Mouse (Mus musculus) G1E (cell line): Measurements from ENCODE around the gene Dynlrb1. TPM values are rescaled to one million over a fixed set of nuclear protein-coding genes. Genes with fewer than 3 reads are reported as not detected.

Source experiments
- ATAC-seq: 2 replicates; pipeline ENCODE4 v1.8.0; 2016; ENCODE audit warnings: mild to moderate bottlenecking; ENCODE audit not compliant: insufficient number of reproducible peaks, poor library complexity, low FRiP score, severe bottlenecking; ENCODE audit errors: extremely low read depth
- DNase-seq: peaks from one replicate; pipeline ENCODE4 v3.0.0; 2012; ENCODE audit warnings: low spot score
- H3K27me3 ChIP-seq: 2 replicates; pipeline ENCODE4 v1.6.1; 2012; ENCODE audit warnings: mild to moderate bottlenecking, low read length, inconsistent platforms; ENCODE audit not compliant: insufficient read depth
- H3K36me3 ChIP-seq: replicated peaks from 2 replicates; pipeline ENCODE3; 2012; ENCODE audit warnings: mild to moderate bottlenecking, inconsistent platforms
- H3K4me1 ChIP-seq: 2 replicates; pipeline ENCODE4 v1.6.1; 2012; ENCODE audit warnings: low read depth, low read length, inconsistent platforms, mixed read lengths; ENCODE audit not compliant: insufficient read depth
- H3K4me3 ChIP-seq: 2 replicates; pipeline ENCODE4 v1.5.1; 2012; ENCODE audit warnings: low read depth, mild to moderate bottlenecking, inconsistent platforms, low read length, moderate library complexity, mixed read lengths
- H3K9me3 ChIP-seq: replicated peaks from 2 replicates; pipeline ENCODE4 v1.6.1; 2012; ENCODE audit warnings: inconsistent platforms
- CTCF ChIP-seq: IDR thresholded peaks from 2 replicates; pipeline ENCODE4 v1.5.1; 2012; ENCODE audit warnings: low read depth, low read length, inconsistent platforms, mixed read lengths
- GATA1 ChIP-seq: IDR thresholded peaks from 2 replicates; pipeline ENCODE4 v1.6.1; 2012; ENCODE audit warnings: borderline replicate concordance, low read length, inconsistent platforms, mixed read lengths
- GATA2 ChIP-seq: IDR thresholded peaks from 2 replicates; pipeline ENCODE4 v1.6.1; 2012; ENCODE audit warnings: low read depth, low read length, inconsistent platforms, borderline replicate concordance
- POLR2AphosphoS5 ChIP-seq: IDR thresholded peaks from 2 replicates; pipeline ENCODE4 v1.6.1; 2012; ENCODE audit warnings: low read depth, low read length, inconsistent platforms; ENCODE audit not compliant: insufficient replicate concordance
- TAL1 ChIP-seq: conservative IDR thresholded peaks from 2 replicates; pipeline ENCODE4 v1.6.1; 2012; ENCODE audit warnings: low read depth, low read length, inconsistent platforms, mixed read lengths
- polyA plus RNA-seq: library from polyadenylated mRNA; stranded (reverse); fragments of >175 nt; gene quantifications from 2 replicates; pipeline ENCODE4 v1.2.3, GENCODE M21; 2012
- total RNA-seq, 2 experiments: library from RNA; stranded (forward) in 1 of 2; stranded (reverse) in 1 of 2; fragments of 200-1000 nt in 1 of 2; fragments of >200 nt in 1 of 2; fragmentation: Nextera tagmentation in 1 of 2; gene quantifications; 2 replicates each; pipeline ENCODE4 v1.2.3; 2014 to 2017

Dynlrb1 gene
- total and polyA plus RNA-seq, 3 experiments: 117 to 291 (median 200) TPM

- Histone ChIP-seq H3K4me3 (no peak overlapping the region), H3K4me1 (peaks cover 15% of the 10 kb centered on the region), H3K27me3 (peaks cover 3% of the 10 kb centered on the region; the same call in 1 of the 2 replicates), H3K9me3 (no peaks in the 10 kb centered on the region), H3K36me3 (peaks cover 50% of the 10 kb centered on the region)
- TF ChIP-seq GATA2 (no peak), POLR2AphosphoS5 (no peak), TAL1 (no peak), GATA1 (no peak)
- ATAC-seq (no peak), DNase-seq (no peak)
Observed at GRCm38 (mm10) chr2:155277721-155278120, 41.4 kb downstream of the Dynlrb1 start.

GRCm38 (mm10) chr2:155278361-155278760 is 42.0 kb downstream of the Dynlrb1 start:
- DNase-seq (no peak), ATAC-seq (no peak)
- Histone ChIP-seq H3K36me3 (peaks cover 56% of the 10 kb centered on the region), H3K4me1 (peaks cover 15% of the 10 kb centered on the region), H3K27me3 (peaks cover 3% of the 10 kb centered on the region; the same call in 1 of the 2 replicates), H3K4me3 (no peak overlapping the region), H3K9me3 (no peaks in the 10 kb centered on the region)
- TF ChIP-seq GATA2 (no peak), CTCF (no peak), POLR2AphosphoS5 (no peak), GATA1 (no peak), TAL1 (no peak)

- DNase-seq (no peak), ATAC-seq (no peak)
- Histone ChIP-seq H3K4me3 (no peak overlapping the region), H3K9me3 (no peaks in the 10 kb centered on the region), H3K27me3 (peaks cover 3% of the 10 kb centered on the region; the same call in 1 of the 2 replicates), H3K4me1 (peaks cover 15% of the 10 kb centered on the region), H3K36me3 (peaks cover 64% of the 10 kb centered on the region)
- TF ChIP-seq POLR2AphosphoS5 (no peak), TAL1 (no peak), GATA1 (no peak), CTCF (no peak), GATA2 (no peak)
Observed at GRCm38 (mm10) chr2:155279163-155279562, 42.8 kb downstream of the Dynlrb1 start.

GRCm38 (mm10) chr2:155280116-155280515 is 43.8 kb downstream of the Dynlrb1 start:
- H3K4me1 ChIP-seq: peaks cover 15% of the 10 kb centered on the region
- no peak for TF ChIP-seq TAL1
- no peak for TF ChIP-seq POLR2AphosphoS5
- no peak for TF ChIP-seq GATA2
- TF ChIP-seq GATA1: no peak
- no peak for TF ChIP-seq CTCF
- peaks cover 74% of the 10 kb centered on the region for H3K36me3 ChIP-seq
- ATAC-seq: no peak
- peaks cover 3% of the 10 kb centered on the region; the same call in 1 of the 2 replicates for H3K27me3 ChIP-seq
- DNase-seq: no peak
- H3K9me3 ChIP-seq: no peaks in the 10 kb centered on the region
- H3K4me3 ChIP-seq: no peak overlapping the region

- Histone ChIP-seq H3K9me3 (no peaks in the 10 kb centered on the region), H3K4me3 (no peak overlapping the region), H3K27me3 (no peaks in the 10 kb centered on the region), H3K4me1 (no peaks in the 10 kb centered on the region), H3K36me3 (peaks cover 78% of the 10 kb centered on the region)
- TF ChIP-seq TAL1: no peak
- no peak for TF ChIP-seq POLR2AphosphoS5
- no peak for TF ChIP-seq GATA2
- TF ChIP-seq CTCF: no peak
- no peak for TF ChIP-seq GATA1
- ATAC-seq (no peak), DNase-seq (no peak)
Observed at GRCm38 (mm10) chr2:155283793-155284192, 47.5 kb downstream of the Dynlrb1 start.

- H3K4me1 ChIP-seq: no peaks in the 10 kb centered on the region
- TF ChIP-seq GATA1 (no peak), TAL1 (no peak), CTCF (no peak), GATA2 (no peak), POLR2AphosphoS5 (no peak)
- DNase-seq (no peak), ATAC-seq (no peak)
- peaks cover 72% of the 10 kb centered on the region for H3K36me3 ChIP-seq
- no peaks in the 10 kb centered on the region for H3K27me3 ChIP-seq
- H3K9me3 ChIP-seq: no peaks in the 10 kb centered on the region
- H3K4me3 ChIP-seq: no peak overlapping the region
Observed at GRCm38 (mm10) chr2:155284647-155285046, 48.3 kb downstream of the Dynlrb1 start.
